Mouse (Mus musculus) forebrain, embryonic 12.5 days (tissue): ENCODE data around the gene Mylk4. TPM values are rescaled to one million over a fixed set of nuclear protein-coding genes. Genes with fewer than 3 reads are reported as not detected.

ENCODE experiments used
- ATAC-seq: fragments of 200-750 bp; cut with Nextera tagmentation; 2 replicates; pipeline ENCODE4 v1.8.0; 2017; ENCODE audit warnings: moderate TSS enrichment; ENCODE audit not compliant: low FRiP score
- H3K27ac ChIP-seq: fragments of 300-500 bp; sonication (generic); 2 replicates; pipeline ENCODE4 v1.5.1; 2016; ENCODE audit warnings: mild to moderate bottlenecking
- H3K27me3 ChIP-seq: fragments of 300-500 bp; sonication (generic); 2 replicates; pipeline ENCODE4 v1.6.1; 2016; ENCODE audit warnings: mild to moderate bottlenecking
- H3K36me3 ChIP-seq: fragments of 300-500 bp; sonication (generic); replicated peaks from 2 replicates; pipeline ENCODE4 v1.6.1; 2016; ENCODE audit warnings: mild to moderate bottlenecking
- H3K4me1 ChIP-seq: fragments of 300-500 bp; sonication (generic); 2 replicates; pipeline ENCODE4 v1.6.1; 2016
- H3K4me2 ChIP-seq: fragments of 300-500 bp; sonication (generic); 2 replicates; pipeline ENCODE4 v1.6.1; 2016; ENCODE audit warnings: mild to moderate bottlenecking, moderate library complexity
- H3K4me3 ChIP-seq: fragments of 300-500 bp; sonication (generic); replicated peaks from 2 replicates; pipeline ENCODE4 v1.5.1; 2016; ENCODE audit warnings: mild to moderate bottlenecking
- H3K9ac ChIP-seq: fragments of 300-500 bp; sonication (generic); 2 replicates; pipeline ENCODE4 v1.6.1; 2016; ENCODE audit warnings: mild to moderate bottlenecking
- H3K9me3 ChIP-seq: fragments of 300-500 bp; sonication (generic); 2 replicates; pipeline ENCODE4 v1.6.1; 2016
- WGBS: fragments of 180-500 bp; shearing (Covaris S2); methylation state at CpG from one replicate; pipeline ENCODE4 v1.1.7; 2016; 5-methylcytosine and 5-hydroxymethylcytosine counted together
- polyA plus RNA-seq: library from polyadenylated mRNA; unstranded; fragments of >200 nt; fragmentation: Nextera tagmentation; extraction: Ambion mirVana; gene quantifications from 2 replicates; pipeline ENCODE4 v1.2.1, GENCODE M21; 2016

Mylk4 gene
- polyA plus RNA-seq, 1 experiment from 2014 or later = 0.13 TPM

GRCm38 (mm10) chr13:32659271-32659670 is 124.5 kb downstream of the Mylk4 start:
- 92% methylated on average over 5 of the region's 5 CpGs for WGBS
- Histone ChIP-seq H3K4me1 (no peaks in the 10 kb centered on the region), H3K36me3 (no peaks in the 10 kb centered on the region), H3K4me3 (no peak overlapping the region), H3K9ac (no peak overlapping the region), H3K27ac (no peak overlapping the region), H3K4me2 (no peak overlapping the region), H3K27me3 (no peaks in the 10 kb centered on the region), H3K9me3 (no peaks in the 10 kb centered on the region)
- ATAC-seq = no peak

DNA sequence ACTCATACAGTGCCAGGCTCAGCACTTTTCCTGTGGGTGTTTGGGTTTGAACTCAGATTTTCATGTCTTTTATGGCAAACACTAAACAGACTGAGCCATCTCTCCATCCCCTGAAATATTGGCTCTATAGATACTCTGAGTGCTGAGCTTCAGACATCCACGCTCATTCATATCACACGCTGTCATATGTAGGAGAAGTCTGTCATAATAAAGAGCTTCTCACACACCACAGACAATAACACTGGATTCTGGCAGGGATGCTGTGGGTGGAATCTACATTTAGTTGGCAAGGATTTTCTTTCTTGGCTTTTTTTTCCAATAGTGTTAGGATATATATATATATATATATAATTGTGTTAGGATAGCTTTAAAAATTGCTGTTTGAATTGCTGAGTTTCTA is 126.2 kb downstream of the Mylk4 start:
- H3K4me3 ChIP-seq = no peak overlapping the region
- no peak for ATAC-seq
- H3K36me3 ChIP-seq = no peaks in the 10 kb centered on the region

More for the DNA sequence above, 126.2 kb downstream of the Mylk4 start:
- no peak overlapping the region for H3K27ac ChIP-seq
- no peaks in the 10 kb centered on the region for H3K27me3 ChIP-seq
- no peak overlapping the region for H3K4me2 ChIP-seq
- H3K9ac ChIP-seq = no peak overlapping the region
- H3K4me1 ChIP-seq = no peaks in the 10 kb centered on the region
- H3K9me3 ChIP-seq = no peaks in the 10 kb centered on the region
- WGBS = 93% methylated on average over 2 of the region's 2 CpGs

Other genes with a start within 250 kb of the Mylk4 start
- 29.1 and 30.4 TPM in 2 replicates for gene Wrnip1, start 18.1 kb upstream of the Mylk4 start, polyA plus RNA-seq
- gene D930007J09Rik, start 18.9 kb upstream of the Mylk4 start, polyA plus RNA-seq = not detected in 2 replicates
- gene Serpinb1a, start 67.2 kb upstream of the Mylk4 start, polyA plus RNA-seq = 0.33 and 0.51 TPM in 2 replicates
- gene Serpinb1c, start 114.3 kb upstream of the Mylk4 start, polyA plus RNA-seq = not detected in 2 replicates
- gene Serpinb6b, start 181.3 kb upstream of the Mylk4 start, polyA plus RNA-seq = 0.49 and 0.52 TPM in 2 replicates
- gene Serpinb9, start 219.3 kb upstream of the Mylk4 start, polyA plus RNA-seq = 0.26 and 0.63 TPM in 2 replicates
- 0.05 TPM in 1 of 2 replicates, not detected in the other for gene Serpinb9b, start 243.5 kb upstream of the Mylk4 start, polyA plus RNA-seq